In the genomic region with DNA sequence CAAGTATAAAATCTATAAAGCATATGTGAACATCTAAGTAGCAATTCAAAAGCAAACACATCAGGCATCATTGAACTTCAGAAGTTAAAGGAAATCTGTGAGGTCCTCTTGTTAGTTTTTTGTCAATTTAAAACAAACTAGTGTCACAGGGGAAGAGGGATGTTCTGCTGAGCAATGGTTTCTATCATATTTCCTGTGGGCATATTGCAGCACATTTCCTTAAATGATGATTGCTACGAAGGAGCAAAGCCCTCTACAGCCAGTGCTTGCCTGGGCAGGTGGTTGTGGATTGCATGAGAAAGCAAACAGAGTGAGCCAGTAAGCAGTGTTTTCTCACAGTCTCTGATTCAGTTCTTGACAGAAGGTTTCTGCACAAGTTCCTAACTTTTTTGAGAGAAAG, we compare ENCODE assay signal across 15 mouse cellular contexts.
"Had no signal": no experiment of that assay in that cellular context is flagged by ENCODE, and none has a peak within 500 bp of the region (broad histone marks: within the 10 kb centered on the region; RNA-seq: fewer than 3 reads in every experiment).

No protein-coding gene starts in this region.

- H3K4me1 ChIP-seq: neural tube, embryonic 13.5 days; neural tube, embryonic 15.5 days; stomach, embryonic 15.5 days had no signal

- H3K27me3 ChIP-seq: neural tube, embryonic 13.5 days; neural tube, embryonic 15.5 days; stomach, embryonic 15.5 days had no signal

- H3K9me3 ChIP-seq: neural tube, embryonic 13.5 days; neural tube, embryonic 15.5 days; stomach, embryonic 15.5 days had no signal

- H3K4me3 ChIP-seq: neural tube, embryonic 13.5 days; neural tube, embryonic 15.5 days; stomach, embryonic 15.5 days had no signal

- H3K36me3 ChIP-seq: stomach, embryonic 15.5 days had no signal

- DNase-seq: retina, postnatal 1 day; right cerebral cortex, adult 18-20 months; right cerebral cortex, postnatal 14 days; right cerebral cortex, postnatal 25 days; right cerebral cortex, postnatal 4 days; spleen, adult 18-20 months; thymus, adult 18-20 months; thymus, adult 2 months; thymus, postnatal 14 days; thymus, postnatal 25 days; thymus, postnatal 36 days; thymus, postnatal 4 days had no signal
